Mouse (Mus musculus) MEL (cell line): ENCODE measurements around the gene Tbc1d30.

Experiments used
- CTCF ChIP-seq, 3 experiments: IDR thresholded peaks in 2 of 3; conservative IDR thresholded peaks in 1 of 3; 2 replicates each; pipeline ENCODE4 v1.5.1; 2011 to 2012; ENCODE audit warnings: low read length in 3 of 3, low read depth in 2 of 3, mild to moderate bottlenecking in 2 of 3, improper control_type of control experiment in 1 of 3, inconsistent platforms in 1 of 3, mixed read lengths in 1 of 3, moderate library complexity in 1 of 3; ENCODE audit not compliant: control insufficient read depth in 1 of 3, insufficient read depth in 1 of 3, poor library complexity in 1 of 3, severe bottlenecking in 1 of 3
- ELF1 ChIP-seq: IDR thresholded peaks from 2 replicates; pipeline ENCODE4 v1.6.1; 2014; ENCODE audit warnings: low read depth, mild to moderate bottlenecking, inconsistent platforms, low read length, improper control_type of control experiment, moderate library complexity
- EP300 ChIP-seq, 2 experiments: IDR thresholded peaks; 2 replicates each; pipeline ENCODE4 v1.6.1; 2011; ENCODE audit warnings: improper control_type of control experiment in 2 of 2, low read length in 2 of 2, low read depth in 1 of 2, mild to moderate bottlenecking in 1 of 2
- GATA1 ChIP-seq: IDR thresholded peaks from 2 replicates; pipeline ENCODE4 v1.6.1; 2011; ENCODE audit warnings: low read depth, low read length, improper control_type of control experiment
- HCFC1 ChIP-seq: IDR thresholded peaks from 2 replicates; pipeline ENCODE4 v1.6.1; 2012; ENCODE audit warnings: low read depth, mild to moderate bottlenecking, inconsistent platforms, low read length, improper control_type of control experiment, moderate library complexity
- JUND ChIP-seq: IDR thresholded peaks from 2 replicates; pipeline ENCODE4 v1.6.1; 2011; ENCODE audit warnings: low read depth, mild to moderate bottlenecking, improper control_type of control experiment, low read length
- MEF2A ChIP-seq: IDR thresholded peaks from 2 replicates; pipeline ENCODE4 v1.6.1; 2014; ENCODE audit warnings: low read depth, mild to moderate bottlenecking, inconsistent platforms, low read length, improper control_type of control experiment; ENCODE audit not compliant: poor library complexity, insufficient replicate concordance, severe bottlenecking; ENCODE audit errors: extremely low read depth
- MYC ChIP-seq: IDR thresholded peaks from 2 replicates; pipeline ENCODE4 v1.6.1; 2011; ENCODE audit warnings: low read depth, mild to moderate bottlenecking, low read length, improper control_type of control experiment, moderate library complexity
- NELFE ChIP-seq: IDR thresholded peaks from 2 replicates; pipeline ENCODE4 v1.6.1; 2011; ENCODE audit warnings: low read depth, low read length, improper control_type of control experiment
- TAL1 ChIP-seq: IDR thresholded peaks from 2 replicates; pipeline ENCODE4 v1.6.1; 2012; ENCODE audit warnings: mild to moderate bottlenecking, inconsistent platforms, low read length, moderate library complexity, mixed read lengths
- TBP ChIP-seq: IDR thresholded peaks from 2 replicates; pipeline ENCODE4 v1.8.0; 2011; ENCODE audit warnings: low read depth, low read length, improper control_type of control experiment
- ZMIZ1 ChIP-seq: IDR thresholded peaks from 2 replicates; pipeline ENCODE4 v1.6.1; 2012; ENCODE audit warnings: low read depth, mild to moderate bottlenecking, inconsistent platforms, low read length, improper control_type of control experiment, moderate library complexity

DNA sequence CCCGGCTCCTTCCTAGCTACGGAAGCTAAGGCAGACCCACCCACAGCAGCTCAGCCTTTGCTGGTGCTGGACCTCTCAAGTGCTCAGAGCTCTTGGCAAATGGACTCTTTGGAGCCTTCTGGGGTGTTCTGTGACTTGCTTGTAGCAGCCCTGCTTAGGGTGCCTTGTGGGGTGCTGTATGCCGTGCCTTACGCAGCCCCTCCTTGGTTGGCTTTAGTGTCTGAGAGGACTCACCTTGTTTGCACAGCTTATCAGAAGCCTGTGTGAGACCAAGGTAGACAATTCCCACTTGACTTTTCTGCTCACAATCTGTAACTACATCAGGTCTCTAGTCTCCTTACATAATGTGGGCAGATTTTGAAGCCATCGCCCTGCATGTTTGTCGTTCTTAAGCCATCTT is 34.6 kb upstream of the Tbc1d30 start:
- TF ChIP-seq ELF1 (no peak), CTCF (IDR thresholded peaks at IDR 0.05 in 2 of 3, conservative IDR thresholded peaks at IDR 0.05 in 1 of 3; ENCODE audit: control insufficient read depth in 1 of 3, insufficient read depth in 1 of 3, low read depth in 2 of 3, low read length in 3 of 3, poor library complexity in 1 of 3, severe bottlenecking in 1 of 3) (no peak), ZMIZ1 (no peak), MEF2A (no peak), GATA1 (no peak), HCFC1 (no peak), EP300 (IDR thresholded peaks at IDR 0.05; ENCODE audit: low read depth in 1 of 2, low read length in 2 of 2) (no peak), MYC (no peak), NELFE (no peak), TBP (no peak), TAL1 (no peak), JUND (no peak)
